Mouse (Mus musculus) G1E (cell line): ENCODE results near the gene Adam10. TPM values are rescaled to one million over a fixed set of nuclear protein-coding genes. Genes with fewer than 3 reads are reported as not detected.

ENCODE experiments used
- ATAC-seq: 2 replicates; pipeline ENCODE4 v1.8.0; 2016; ENCODE audit warnings: mild to moderate bottlenecking; ENCODE audit not compliant: insufficient number of reproducible peaks, poor library complexity, low FRiP score, severe bottlenecking; ENCODE audit errors: extremely low read depth
- DNase-seq: peaks from one replicate; pipeline ENCODE4 v3.0.0; 2012; ENCODE audit warnings: low spot score
- H3K27me3 ChIP-seq: 2 replicates; pipeline ENCODE4 v1.6.1; 2012; ENCODE audit warnings: mild to moderate bottlenecking, low read length, inconsistent platforms; ENCODE audit not compliant: insufficient read depth
- H3K36me3 ChIP-seq: replicated peaks from 2 replicates; pipeline ENCODE3; 2012; ENCODE audit warnings: mild to moderate bottlenecking, inconsistent platforms
- H3K4me1 ChIP-seq: 2 replicates; pipeline ENCODE4 v1.6.1; 2012; ENCODE audit warnings: low read depth, low read length, inconsistent platforms, mixed read lengths; ENCODE audit not compliant: insufficient read depth
- H3K4me3 ChIP-seq: 2 replicates; pipeline ENCODE4 v1.5.1; 2012; ENCODE audit warnings: low read depth, mild to moderate bottlenecking, inconsistent platforms, low read length, moderate library complexity, mixed read lengths
- H3K9me3 ChIP-seq: replicated peaks from 2 replicates; pipeline ENCODE4 v1.6.1; 2012; ENCODE audit warnings: inconsistent platforms
- CTCF ChIP-seq: IDR thresholded peaks from 2 replicates; pipeline ENCODE4 v1.5.1; 2012; ENCODE audit warnings: low read depth, low read length, inconsistent platforms, mixed read lengths
- GATA1 ChIP-seq: IDR thresholded peaks from 2 replicates; pipeline ENCODE4 v1.6.1; 2012; ENCODE audit warnings: borderline replicate concordance, low read length, inconsistent platforms, mixed read lengths
- GATA2 ChIP-seq: IDR thresholded peaks from 2 replicates; pipeline ENCODE4 v1.6.1; 2012; ENCODE audit warnings: low read depth, low read length, inconsistent platforms, borderline replicate concordance
- POLR2AphosphoS5 ChIP-seq: IDR thresholded peaks from 2 replicates; pipeline ENCODE4 v1.6.1; 2012; ENCODE audit warnings: low read depth, low read length, inconsistent platforms; ENCODE audit not compliant: insufficient replicate concordance
- TAL1 ChIP-seq: conservative IDR thresholded peaks from 2 replicates; pipeline ENCODE4 v1.6.1; 2012; ENCODE audit warnings: low read depth, low read length, inconsistent platforms, mixed read lengths
- polyA plus RNA-seq: library from polyadenylated mRNA; stranded (reverse); fragments of >175 nt; gene quantifications from 2 replicates; pipeline ENCODE4 v1.2.3, GENCODE M21; 2012
- total RNA-seq, 2 experiments: library from RNA; stranded (forward) in 1 of 2; stranded (reverse) in 1 of 2; fragments of 200-1000 nt in 1 of 2; fragments of >200 nt in 1 of 2; fragmentation: Nextera tagmentation in 1 of 2; gene quantifications; 2 replicates each; pipeline ENCODE4 v1.2.3; 2014 to 2017

Gene Adam10
- total and polyA plus RNA-seq, 3 experiments, result 37.5 to 117 (median 45.9) TPM

- peaks cover 36% of the 10 kb centered on the region for H3K36me3 ChIP-seq
- H3K27me3 ChIP-seq, result no peaks in the 10 kb centered on the region
- DNase-seq (no peak), ATAC-seq (no peak)
- TF ChIP-seq GATA2, result no peak
- no peak for TF ChIP-seq POLR2AphosphoS5
- H3K9me3 ChIP-seq, result no peaks in the 10 kb centered on the region
- H3K4me3 ChIP-seq, result no peak overlapping the region
- H3K4me1 ChIP-seq, result peaks cover 45% of the 10 kb centered on the region
Measured at GRCm38 (mm10) chr9:70653875-70654274, 24.9 kb upstream of the Adam10 start.

GRCm38 (mm10) chr9:70654496-70654895, 24.3 kb upstream of the Adam10 start:
- Histone ChIP-seq H3K36me3 (peaks cover 30% of the 10 kb centered on the region), H3K9me3 (no peaks in the 10 kb centered on the region), H3K27me3 (no peaks in the 10 kb centered on the region), H3K4me3 (peak overlapping the region; percentile 30; the same call in 1 of the 2 replicates), H3K4me1 (peaks cover 45% of the 10 kb centered on the region)
- ATAC-seq (no peak), DNase-seq (no peak)
- TF ChIP-seq GATA1, result no peak
- TF ChIP-seq TAL1, result no peak
- TF ChIP-seq POLR2AphosphoS5, result no peak
- TF ChIP-seq GATA2, result no peak
- no peak for TF ChIP-seq CTCF

- Histone ChIP-seq H3K4me3 (peak overlapping the region; percentile 97; the same call in 1 of the 2 replicates), H3K36me3 (peaks cover 24% of the 10 kb centered on the region), H3K9me3 (no peaks in the 10 kb centered on the region), H3K4me1 (peaks cover 43% of the 10 kb centered on the region), H3K27me3 (no peaks in the 10 kb centered on the region)
- TF ChIP-seq CTCF, result no peak
- TF ChIP-seq TAL1, result no peak
- TF ChIP-seq GATA2, result no peak
- no peak for TF ChIP-seq GATA1
- no peak for TF ChIP-seq POLR2AphosphoS5
- DNase-seq, result no peak
- no peak for ATAC-seq
Measured at GRCm38 (mm10) chr9:70655764-70656129, 23.1 kb upstream of the Adam10 start.

- H3K9me3 ChIP-seq, result no peaks in the 10 kb centered on the region
- peaks cover 24% of the 10 kb centered on the region for H3K36me3 ChIP-seq
- DNase-seq (peak; percentile 61), ATAC-seq (peak; percentile 35; the same call in 1 of the 2 replicates)
- H3K27me3 ChIP-seq, result no peaks in the 10 kb centered on the region
- H3K4me3 ChIP-seq, result peak within 1 kb of the TSS; percentile 97
- H3K4me1 ChIP-seq, result peaks cover 43% of the 10 kb centered on the region
- TF ChIP-seq GATA1 (no peak), POLR2AphosphoS5 (no peak), TAL1 (no peak), GATA2 (no peak), CTCF (no peak)
Measured at GRCm38 (mm10) chr9:70656130-70657007, 22.4 kb upstream of the Adam10 start, which contains the start of gene Gm10642. Gm10642 (plus strand) TSS chr9:70656251.

GRCm38 (mm10) chr9:70657013-70657967, 21.5 kb upstream of the Adam10 start, which contains the start of gene Mindy2:
Mindy2 (minus strand) TSS chr9:70657174.
- Histone ChIP-seq H3K36me3 (peaks cover 18% of the 10 kb centered on the region), H3K4me3 (peak within 1 kb of the TSS; percentile 97), H3K27me3 (no peaks in the 10 kb centered on the region), H3K4me1 (peaks cover 43% of the 10 kb centered on the region), H3K9me3 (no peaks in the 10 kb centered on the region)
- TF ChIP-seq TAL1, result no peak
- no peak for TF ChIP-seq POLR2AphosphoS5
- no peak for TF ChIP-seq GATA2
- no peak for TF ChIP-seq CTCF
- no peak for TF ChIP-seq GATA1
- ATAC-seq (peak; percentile 96), DNase-seq (peak; percentile 85)

- Histone ChIP-seq H3K9me3 (no peaks in the 10 kb centered on the region), H3K4me1 (peaks cover 35% of the 10 kb centered on the region), H3K27me3 (no peaks in the 10 kb centered on the region), H3K4me3 (no peak overlapping the region), H3K36me3 (peaks cover 11% of the 10 kb centered on the region)
- DNase-seq (no peak), ATAC-seq (no peak)
- TF ChIP-seq CTCF (no peak), GATA2 (no peak), POLR2AphosphoS5 (no peak), TAL1 (no peak), GATA1 (no peak)
Measured at GRCm38 (mm10) chr9:70658266-70658665, 20.5 kb upstream of the Adam10 start.
